Mouse (Mus musculus) spleen, adult 2 months (tissue): ENCODE measurements around the gene Rdh9. TPM values are rescaled to one million over a fixed set of nuclear protein-coding genes. Genes with fewer than 3 reads are reported as not detected.

Source experiments
- DNase-seq, 2 experiments: peaks; one replicate each; pipeline versions ENCODE4 v3.0.0 to v3.0.0-alpha.2; 2012 to 2021; ENCODE audit warnings: low spot score in 2 of 2, low read depth in 1 of 2
- H3K27ac ChIP-seq: fragments of 200-500 bp; 2 replicates; pipeline ENCODE4 v1.5.1; 2012; ENCODE audit warnings: low read length, inconsistent platforms; ENCODE audit not compliant: insufficient read depth
- H3K27me3 ChIP-seq: fragments of 200-500 bp; 2 replicates; pipeline ENCODE4 v1.6.1; 2012; ENCODE audit warnings: mild to moderate bottlenecking, moderate library complexity, low read length, inconsistent platforms; ENCODE audit not compliant: control insufficient read depth, insufficient read depth
- H3K36me3 ChIP-seq: fragments of 200-500 bp; 2 replicates; pipeline ENCODE4 v1.6.1; 2012; ENCODE audit warnings: mild to moderate bottlenecking, low read length, inconsistent platforms; ENCODE audit not compliant: control insufficient read depth, insufficient read depth
- H3K4me1 ChIP-seq: fragments of 200-500 bp; 2 replicates; pipeline ENCODE4 v1.6.1; 2011; ENCODE audit warnings: inconsistent platforms; ENCODE audit not compliant: control insufficient read depth, insufficient read depth, insufficient read length
- H3K4me3 ChIP-seq: fragments of 200-500 bp; 2 replicates; pipeline ENCODE4 v1.5.1; 2011; ENCODE audit warnings: mild to moderate bottlenecking, inconsistent platforms; ENCODE audit not compliant: insufficient read depth, insufficient read length; ENCODE audit errors: extremely low read depth
- CTCF ChIP-seq: fragments of 200-500 bp; IDR thresholded peaks from 2 replicates; pipeline ENCODE4 v1.5.1; 2011; ENCODE audit warnings: mild to moderate bottlenecking, inconsistent platforms; ENCODE audit not compliant: insufficient read depth, insufficient read length, insufficient replicate concordance; ENCODE audit errors: extremely low read depth
- POLR2A ChIP-seq: fragments of 200-500 bp; IDR thresholded peaks from 2 replicates; pipeline ENCODE4 v1.6.1; 2011; ENCODE audit warnings: low read depth, low read length, inconsistent platforms
- WGBS: fragments of 180-500 bp; shearing (Covaris S2); methylation state at CpG from one replicate; pipeline ENCODE4 v1.1.7; 2018; 5-methylcytosine and 5-hydroxymethylcytosine counted together
- polyA plus RNA-seq: library from polyadenylated mRNA; depleted of rRNA; stranded (reverse); fragments of >200 nt; gene quantifications from 2 replicates; pipeline ENCODE4 v1.2.3, GENCODE M21; 2012; rRNA removed

Rdh9 gene
- polyA plus RNA-seq, result 0.11 and 0.18 TPM in 2 replicates

GRCm38 (mm10) chr10:127776011-127776410 lies at the start of gene Rdh9:
Rdh9 (plus strand) TSS chr10:127776386.
- no peaks in the 10 kb centered on the region for H3K36me3 ChIP-seq
- DNase-seq, result no peak
- no peak within 1 kb of the TSS for H3K27ac ChIP-seq
- no peaks in the 10 kb centered on the region for H3K27me3 ChIP-seq
- H3K4me3 ChIP-seq, result no peak within 1 kb of the TSS
- no peaks in the 10 kb centered on the region for H3K4me1 ChIP-seq
- TF ChIP-seq CTCF (no peak), POLR2A (no peak)
- 65% methylated on average over 2 of the region's 2 CpGs for WGBS

DNA sequence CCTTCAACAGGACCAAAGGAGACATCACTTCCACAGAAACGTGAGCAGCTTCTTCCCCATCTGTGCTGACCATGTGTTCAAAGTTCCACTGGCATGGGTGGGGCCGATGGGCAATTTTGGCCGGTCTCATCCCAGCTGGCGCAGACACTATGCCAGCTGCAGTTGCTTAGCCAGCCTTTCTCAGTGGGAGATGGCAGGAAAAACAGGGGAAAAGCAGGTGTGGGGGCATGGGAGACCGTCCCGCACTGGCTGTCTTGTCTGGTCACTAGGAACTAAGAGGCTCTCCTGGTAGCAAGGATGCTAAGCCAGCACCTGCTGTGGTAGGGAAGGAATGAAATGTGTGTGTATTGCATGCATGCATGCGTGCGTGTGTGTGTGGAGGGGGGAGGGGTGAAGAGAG lies 47.7 kb upstream of the Rdh9 start:
- Histone ChIP-seq H3K27ac (no peak overlapping the region), H3K4me1 (no peaks in the 10 kb centered on the region), H3K4me3 (no peak overlapping the region), H3K36me3 (no peaks in the 10 kb centered on the region), H3K27me3 (no peaks in the 10 kb centered on the region)
- no peak for DNase-seq
- no peak for TF ChIP-seq POLR2A
- 74% methylated on average over 8 of the region's 8 CpGs for WGBS

DNA sequence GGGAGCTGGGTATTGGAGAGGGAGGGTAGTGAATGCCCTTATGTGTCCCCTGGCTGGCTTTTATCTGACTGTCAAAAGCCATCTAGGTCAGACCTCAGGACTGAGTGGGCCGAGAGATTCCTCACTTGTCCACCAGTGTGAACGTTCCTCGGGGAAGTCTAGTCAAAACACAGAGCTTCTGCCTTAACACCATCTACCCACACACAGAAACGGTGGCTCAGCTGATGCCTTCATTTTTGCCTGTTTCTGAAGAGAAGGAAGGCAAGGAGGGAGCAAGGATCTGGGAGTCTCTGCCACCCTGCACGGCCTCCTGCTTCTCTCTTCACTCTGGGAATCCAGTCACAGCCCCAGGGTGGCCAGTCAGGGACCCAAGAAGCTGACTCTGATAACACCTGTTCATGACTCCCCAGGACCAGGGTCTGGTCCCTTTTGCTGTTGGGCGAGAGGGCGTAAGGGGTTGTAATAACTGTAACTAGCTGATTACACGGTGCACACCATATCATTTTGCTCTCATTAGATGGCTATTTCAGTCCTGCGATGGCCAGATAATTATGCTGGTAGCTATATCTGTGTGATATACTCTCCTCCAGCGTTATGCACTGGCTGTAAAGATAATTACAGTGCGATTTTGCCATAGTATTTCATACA lies 45.8 kb upstream of the Rdh9 start:
- H3K4me3 ChIP-seq, result no peak overlapping the region
- no peak for DNase-seq
- H3K4me1 ChIP-seq, result no peaks in the 10 kb centered on the region
- no peaks in the 10 kb centered on the region for H3K36me3 ChIP-seq
- H3K27ac ChIP-seq, result no peak overlapping the region
- TF ChIP-seq POLR2A (no peak), CTCF (no peak)
- H3K27me3 ChIP-seq, result no peaks in the 10 kb centered on the region
- 77% methylated on average over 11 of the region's 11 CpGs for WGBS

DNA sequence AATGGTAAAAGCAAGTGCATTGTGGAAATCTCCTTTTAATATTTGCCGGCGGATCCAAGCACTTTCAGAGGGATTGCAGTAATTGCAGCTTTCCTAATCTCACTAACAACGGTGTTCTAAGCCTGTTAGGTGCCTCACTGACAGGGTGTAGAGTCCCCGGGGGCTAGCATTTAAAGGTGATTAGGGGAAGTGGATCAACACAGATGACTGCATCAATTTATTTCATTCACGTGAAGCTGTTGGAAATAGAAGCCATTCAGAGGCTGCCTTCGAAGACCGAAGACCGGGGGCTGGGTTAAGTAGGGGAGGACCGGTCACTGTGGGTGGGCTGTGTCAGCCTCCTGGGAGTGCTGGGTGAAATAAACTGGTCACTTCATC lies 45.3 kb upstream of the Rdh9 start:
- Histone ChIP-seq H3K36me3 (no peaks in the 10 kb centered on the region), H3K4me1 (no peaks in the 10 kb centered on the region), H3K4me3 (no peak overlapping the region), H3K27ac (no peak overlapping the region), H3K27me3 (no peaks in the 10 kb centered on the region)
- no peak for TF ChIP-seq CTCF
- TF ChIP-seq POLR2A, result no peak
- DNase-seq, result no peak
- 62% methylated on average over 9 of the region's 9 CpGs for WGBS

DNA sequence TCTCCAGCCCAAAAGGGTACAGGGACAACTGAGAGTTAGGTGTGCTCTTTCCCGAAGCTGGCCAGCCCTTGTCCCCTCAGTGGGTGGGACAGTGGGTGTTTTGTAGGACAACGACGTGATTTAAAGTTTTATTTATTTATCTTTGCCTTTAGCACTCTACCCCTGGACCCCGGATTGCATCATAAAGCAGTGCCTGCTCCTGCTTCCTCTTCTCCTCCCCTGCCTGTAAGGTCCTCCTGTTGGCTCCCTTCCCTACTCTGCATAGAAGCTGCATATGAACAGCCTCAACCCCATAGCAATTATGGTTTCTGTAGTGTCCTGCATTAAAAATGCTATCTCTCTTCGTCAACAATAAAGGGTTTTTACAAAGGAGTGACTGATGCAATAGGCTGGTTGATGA lies 44.8 kb upstream of the Rdh9 start:
- Histone ChIP-seq H3K27me3 (no peaks in the 10 kb centered on the region), H3K36me3 (no peaks in the 10 kb centered on the region), H3K4me1 (peaks cover 3% of the 10 kb centered on the region; the same call in 1 of the 2 replicates), H3K27ac (no peak overlapping the region), H3K4me3 (no peak overlapping the region)
- TF ChIP-seq CTCF (no peak), POLR2A (no peak)
- WGBS, result 32% methylated on average over 5 of the region's 5 CpGs
- no peak for DNase-seq

GRCm38 (mm10) chr10:127734434-127734833 lies 41.8 kb upstream of the Rdh9 start:
- TF ChIP-seq CTCF (peak; percentile 15; the same call in 1 of the 2 replicates), POLR2A (no peak)
- H3K27ac ChIP-seq, result no peak overlapping the region
- H3K27me3 ChIP-seq, result no peaks in the 10 kb centered on the region
- no peak overlapping the region for H3K4me3 ChIP-seq
- 47% methylated on average over 5 of the region's 5 CpGs for WGBS
- no peak for DNase-seq
- peaks cover 17% of the 10 kb centered on the region; the same call in 1 of the 2 replicates for H3K4me1 ChIP-seq
- no peaks in the 10 kb centered on the region for H3K36me3 ChIP-seq

DNA sequence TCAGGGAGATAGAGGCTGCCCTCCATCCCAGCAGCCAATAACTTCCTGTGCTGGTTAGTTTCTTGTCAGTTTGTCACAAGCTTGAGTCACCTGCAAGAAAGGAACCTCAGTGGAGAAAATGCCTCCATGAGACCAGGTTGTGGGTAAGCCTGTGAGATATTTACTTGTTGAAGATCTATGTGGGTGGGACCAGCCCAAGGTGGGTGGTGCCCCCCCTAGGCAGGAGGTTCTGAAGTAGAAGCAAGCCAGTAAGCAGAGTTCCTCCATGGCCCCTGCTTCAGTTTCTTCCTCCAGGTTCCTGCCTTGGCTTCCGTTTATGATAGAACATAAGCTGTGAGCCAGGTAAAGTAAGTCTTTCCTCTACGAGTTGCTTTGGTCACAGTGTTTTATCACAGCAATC lies 39.9 kb upstream of the Rdh9 start:
- 39% methylated on average over 2 of the region's 2 CpGs for WGBS
- H3K27ac ChIP-seq, result peak overlapping the region; percentile 85

More for the DNA sequence above, 39.9 kb upstream of the Rdh9 start:
- TF ChIP-seq POLR2A (no peak), CTCF (no peak)
- Histone ChIP-seq H3K4me1 (peaks cover 17% of the 10 kb centered on the region; the same call in 1 of the 2 replicates), H3K4me3 (no peak overlapping the region), H3K27me3 (no peaks in the 10 kb centered on the region; the same call in 1 of the 2 replicates), H3K36me3 (no peaks in the 10 kb centered on the region)
- DNase-seq, result peak in 1 of 2 experiments; percentile 12
